Mouse (Mus musculus): Measurements from ENCODE around the gene Spsb3. TPM values are rescaled to one million over a fixed set of nuclear protein-coding genes. Genes with fewer than 3 reads are reported as not detected.

Spsb3 gene
- polyA plus RNA-seq, 1 experiment from 2014 or later: 33.7 TPM

- ATAC-seq (replicated peaks; ENCODE audit: extremely low read depth, insufficient read depth, low FRiP score): no peak
- no peaks in the 10 kb centered on the region for H3K9me3 ChIP-seq (replicated peaks; ENCODE audit: control insufficient read depth, low read length)
- H3K9ac ChIP-seq (ENCODE audit: low read length): no peak overlapping the region
- no peaks in the 10 kb centered on the region for H3K27me3 ChIP-seq (ENCODE audit: control insufficient read depth, insufficient read depth, low read length)
- WGBS: 83% methylated on average over 12 of the region's 12 CpGs
- no peak overlapping the region for H3K4me3 ChIP-seq (ENCODE audit: low read length)
- peaks cover 28% of the 10 kb centered on the region for H3K36me3 ChIP-seq (ENCODE audit: control insufficient read depth, insufficient read depth)
- no peak overlapping the region for H3K27ac ChIP-seq (ENCODE audit: low read length)
- H3K4me1 ChIP-seq (ENCODE audit: control insufficient read depth, insufficient read depth, low read length): peaks cover 32% of the 10 kb centered on the region
- no peak overlapping the region for H3K4me2 ChIP-seq (ENCODE audit: low read depth, low read length)
Observed at GRCm38 (mm10) chr17:24892785-24893184, 6.3 kb downstream of the Spsb3 start.

GRCm38 (mm10) chr17:24893276-24893675 lies 6.8 kb downstream of the Spsb3 start:
- Histone ChIP-seq H3K4me1 (ENCODE audit: control insufficient read depth, insufficient read depth, low read length) (peaks cover 28% of the 10 kb centered on the region), H3K4me2 (ENCODE audit: low read depth, low read length) (no peak overlapping the region), H3K36me3 (ENCODE audit: control insufficient read depth, insufficient read depth) (peaks cover 28% of the 10 kb centered on the region), H3K9ac (ENCODE audit: low read length) (no peak overlapping the region), H3K27ac (ENCODE audit: low read length) (no peak overlapping the region), H3K27me3 (ENCODE audit: control insufficient read depth, insufficient read depth, low read length) (no peaks in the 10 kb centered on the region), H3K9me3 (replicated peaks; ENCODE audit: control insufficient read depth, low read length) (no peaks in the 10 kb centered on the region), H3K4me3 (ENCODE audit: low read length) (no peak overlapping the region)
- ATAC-seq (replicated peaks; ENCODE audit: extremely low read depth, insufficient read depth, low FRiP score): no peak
- 94% methylated on average over 2 of the region's 2 CpGs for whole genome bisulfite sequencing

GRCm38 (mm10) chr17:24894061-24894994 lies 7.9 kb downstream of the Spsb3 start:
- ATAC-seq (replicated peaks; ENCODE audit: extremely low read depth, insufficient read depth, low FRiP score): 0 out of 2 replicates have a peak, but pooled peaks have one; percentile 3
- WGBS: 10% methylated on average over 31 of the region's 31 CpGs
- Histone ChIP-seq H3K4me3 (ENCODE audit: low read length) (peak overlapping the region; percentile 90), H3K36me3 (ENCODE audit: control insufficient read depth, insufficient read depth) (peaks cover 28% of the 10 kb centered on the region), H3K4me1 (ENCODE audit: control insufficient read depth, insufficient read depth, low read length) (peaks cover 30% of the 10 kb centered on the region), H3K9ac (ENCODE audit: low read length) (peak overlapping the region; percentile 92), H3K9me3 (replicated peaks; ENCODE audit: control insufficient read depth, low read length) (no peaks in the 10 kb centered on the region), H3K27me3 (ENCODE audit: control insufficient read depth, insufficient read depth, low read length) (no peaks in the 10 kb centered on the region), H3K4me2 (ENCODE audit: low read depth, low read length) (peak overlapping the region; percentile 99), H3K27ac (ENCODE audit: low read length) (peak overlapping the region; percentile 94)

- under 1% methylated on average over 62 of the region's 62 CpGs for WGBS
- Histone ChIP-seq H3K36me3 (ENCODE audit: control insufficient read depth, insufficient read depth) (peaks cover 33% of the 10 kb centered on the region), H3K9me3 (replicated peaks; ENCODE audit: control insufficient read depth, low read length) (no peaks in the 10 kb centered on the region), H3K4me3 (ENCODE audit: low read length) (peak within 1 kb of the TSS; percentile 90), H3K9ac (ENCODE audit: low read length) (peak within 1 kb of the TSS; percentile 92), H3K4me2 (ENCODE audit: low read depth, low read length) (peak within 1 kb of the TSS; percentile 99), H3K27ac (ENCODE audit: low read length) (peak within 1 kb of the TSS; percentile 94), H3K4me1 (ENCODE audit: control insufficient read depth, insufficient read depth, low read length) (peaks cover 30% of the 10 kb centered on the region), H3K27me3 (ENCODE audit: control insufficient read depth, insufficient read depth, low read length) (no peaks in the 10 kb centered on the region)
- ATAC-seq (replicated peaks; ENCODE audit: extremely low read depth, insufficient read depth, low FRiP score): peak; percentile 64
Observed at GRCm38 (mm10) chr17:24894995-24895547, 8.6 kb downstream of the Spsb3 start, which contains the start of the genes Eme2 and Mrps34. TSS of gene Eme2 (minus strand) at chr17:24895087. TSS of gene Mrps34 (plus strand) at chr17:24895116.

GRCm38 (mm10) chr17:24895571-24896240 lies 9.3 kb downstream of the Spsb3 start:
- H3K4me3 ChIP-seq (ENCODE audit: low read length): peak overlapping the region; percentile 90
- 8% methylated on average over 23 of the region's 23 CpGs for WGBS
- H3K9me3 ChIP-seq (replicated peaks; ENCODE audit: control insufficient read depth, low read length): no peaks in the 10 kb centered on the region
- H3K4me1 ChIP-seq (ENCODE audit: control insufficient read depth, insufficient read depth, low read length): peaks cover 30% of the 10 kb centered on the region
- H3K36me3 ChIP-seq (ENCODE audit: control insufficient read depth, insufficient read depth): peaks cover 35% of the 10 kb centered on the region
- H3K4me2 ChIP-seq (ENCODE audit: low read depth, low read length): peak overlapping the region; percentile 99
- peak overlapping the region; percentile 94 for H3K27ac ChIP-seq (ENCODE audit: low read length)
- ATAC-seq (replicated peaks; ENCODE audit: extremely low read depth, insufficient read depth, low FRiP score): no peak
- H3K27me3 ChIP-seq (ENCODE audit: control insufficient read depth, insufficient read depth, low read length): no peaks in the 10 kb centered on the region
- H3K9ac ChIP-seq (ENCODE audit: low read length): peak overlapping the region; percentile 92

GRCm38 (mm10) chr17:24896241-24896992 lies 10.0 kb downstream of the Spsb3 start, which contains the start of gene Nme3:
TSS of gene Nme3 (plus strand) at chr17:24896500.
- peak; percentile 59 for ATAC-seq (replicated peaks; ENCODE audit: extremely low read depth, insufficient read depth, low FRiP score)
- Histone ChIP-seq H3K9ac (ENCODE audit: low read length) (peak within 1 kb of the TSS; percentile 92), H3K27me3 (ENCODE audit: control insufficient read depth, insufficient read depth, low read length) (no peaks in the 10 kb centered on the region), H3K36me3 (ENCODE audit: control insufficient read depth, insufficient read depth) (peaks cover 38% of the 10 kb centered on the region), H3K4me1 (ENCODE audit: control insufficient read depth, insufficient read depth, low read length) (peaks cover 30% of the 10 kb centered on the region), H3K4me3 (ENCODE audit: low read length) (peak within 1 kb of the TSS; percentile 90), H3K9me3 (replicated peaks; ENCODE audit: control insufficient read depth, low read length) (no peaks in the 10 kb centered on the region), H3K27ac (ENCODE audit: low read length) (peak within 1 kb of the TSS; percentile 94), H3K4me2 (ENCODE audit: low read depth, low read length) (peak within 1 kb of the TSS; percentile 99)
- WGBS: 2% methylated on average over 50 of the region's 50 CpGs

- WGBS: 36% methylated on average over 11 of the region's 11 CpGs
- Histone ChIP-seq H3K4me1 (ENCODE audit: control insufficient read depth, insufficient read depth, low read length) (peaks cover 30% of the 10 kb centered on the region), H3K4me3 (ENCODE audit: low read length) (peak overlapping the region; percentile 90)
Observed at GRCm38 (mm10) chr17:24896993-24897269, 10.5 kb downstream of the Spsb3 start.

GRCm38 (mm10) chr17:24897600-24897999 lies 11.2 kb downstream of the Spsb3 start:
- Histone ChIP-seq H3K4me2 (ENCODE audit: low read depth, low read length) (no peak overlapping the region), H3K4me1 (ENCODE audit: control insufficient read depth, insufficient read depth, low read length) (peaks cover 30% of the 10 kb centered on the region), H3K36me3 (ENCODE audit: control insufficient read depth, insufficient read depth) (peaks cover 42% of the 10 kb centered on the region), H3K27me3 (ENCODE audit: control insufficient read depth, insufficient read depth, low read length) (no peaks in the 10 kb centered on the region), H3K4me3 (ENCODE audit: low read length) (peak overlapping the region; percentile 90; the same call in 1 of the 2 replicates), H3K27ac (ENCODE audit: low read length) (no peak overlapping the region), H3K9me3 (replicated peaks; ENCODE audit: control insufficient read depth, low read length) (no peaks in the 10 kb centered on the region), H3K9ac (ENCODE audit: low read length) (no peak overlapping the region)
- WGBS: 63% methylated on average over 4 of the region's 4 CpGs
- no peak for ATAC-seq (replicated peaks; ENCODE audit: extremely low read depth, insufficient read depth, low FRiP score)

More at GRCm38 (mm10) chr17:24896993-24897269, 10.5 kb downstream of the Spsb3 start:
- ATAC-seq (replicated peaks; ENCODE audit: extremely low read depth, insufficient read depth, low FRiP score): no peak
- H3K36me3 ChIP-seq (ENCODE audit: control insufficient read depth, insufficient read depth): peaks cover 42% of the 10 kb centered on the region
- H3K9ac ChIP-seq (ENCODE audit: low read length): peak overlapping the region; percentile 92
- no peaks in the 10 kb centered on the region for H3K9me3 ChIP-seq (replicated peaks; ENCODE audit: control insufficient read depth, low read length)
- H3K27me3 ChIP-seq (ENCODE audit: control insufficient read depth, insufficient read depth, low read length): no peaks in the 10 kb centered on the region
- peak overlapping the region; percentile 99 for H3K4me2 ChIP-seq (ENCODE audit: low read depth, low read length)
- peak overlapping the region; percentile 94; the same call in 1 of the 2 replicates for H3K27ac ChIP-seq (ENCODE audit: low read length)

Measured in heart, embryonic 16.5 days (tissue).